Mouse (Mus musculus): ENCODE results near the gene Cyb561d2.
"Not testable (repeated sequence)": the region's sequence is repeated elsewhere in the genome, so short reads cannot be mapped to it uniquely, and the experiment has no call there.

Cyb561d2 gene

DNA sequence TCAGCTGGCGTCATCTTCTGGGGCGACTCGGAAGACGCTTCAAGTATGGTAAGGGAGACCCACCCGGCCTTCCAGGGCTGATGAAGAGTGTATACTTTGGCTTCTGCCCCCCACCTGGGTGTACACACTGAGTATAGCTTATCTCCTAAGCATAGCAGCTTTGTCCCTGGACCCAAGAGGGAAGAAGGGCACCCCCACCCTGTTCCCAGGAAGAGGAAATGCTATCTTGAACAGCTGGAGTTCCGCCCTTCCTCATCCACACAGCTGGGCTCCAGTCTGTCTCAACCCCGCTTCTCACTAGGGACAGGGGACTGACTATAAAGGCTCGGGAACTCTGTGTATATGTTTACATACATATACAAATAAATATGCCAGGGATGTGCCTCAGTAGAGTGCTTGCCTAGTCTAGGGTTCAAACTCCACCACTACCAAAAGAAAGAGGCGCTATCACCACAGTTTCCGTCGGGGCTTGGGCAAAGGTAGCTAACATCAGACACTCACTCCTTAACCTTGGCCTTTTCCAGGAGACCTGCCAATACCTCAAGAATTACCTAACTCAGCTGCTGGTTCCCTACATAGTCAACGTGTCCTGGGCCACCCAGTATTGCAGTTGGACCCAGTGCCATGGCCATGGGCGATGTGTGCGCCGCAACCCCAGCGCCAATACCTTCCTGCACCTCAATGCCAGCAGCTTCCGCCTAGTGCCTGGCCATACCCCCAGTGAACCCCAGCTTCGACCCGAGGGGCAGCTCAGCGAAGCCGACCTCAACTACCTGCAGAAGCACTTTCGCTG lies 29.7 kb upstream of the Cyb561d2 start:
- no peak for DNase-seq

GRCm38 (mm10) chr9:107570845-107571244 lies 28.9 kb upstream of the Cyb561d2 start:
- DNase-seq, result no peak

GRCm38 (mm10) chr9:107570016-107570415 lies 28.0 kb upstream of the Cyb561d2 start:
- DNase-seq, result no peak

DNA sequence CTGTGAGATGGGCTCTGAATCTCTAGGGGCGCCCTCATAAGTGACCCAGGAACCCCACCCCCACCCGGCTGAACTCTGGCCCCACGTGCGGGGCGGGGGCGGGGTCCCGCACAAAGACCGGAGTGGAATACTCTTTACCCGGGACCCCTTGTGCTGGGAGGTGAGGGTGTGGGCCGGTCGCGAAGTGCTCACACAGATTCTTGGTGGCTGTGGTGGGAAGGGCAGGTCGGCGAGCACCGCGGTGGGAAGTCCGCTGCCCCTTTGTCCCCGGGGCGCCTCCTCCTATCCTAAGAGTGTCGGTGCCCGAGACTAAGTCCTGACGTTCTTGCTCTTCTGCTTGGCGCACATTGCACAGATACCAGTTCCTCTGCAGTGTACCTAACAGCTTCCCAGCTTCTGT lies 27.3 kb upstream of the Cyb561d2 start:
- no peak for DNase-seq

GRCm38 (mm10) chr9:107568331-107569261 lies 26.6 kb upstream of the Cyb561d2 start:
- peak; percentile 90 to 92 for DNase-seq

- no peak for DNase-seq
These were observed 25.8 kb upstream of the Cyb561d2 start, which contains the start of gene Hyal2 for GRCm38 (mm10) chr9:107567702-107568319. Hyal2 (plus strand) TSS chr9:107567945.

DNA sequence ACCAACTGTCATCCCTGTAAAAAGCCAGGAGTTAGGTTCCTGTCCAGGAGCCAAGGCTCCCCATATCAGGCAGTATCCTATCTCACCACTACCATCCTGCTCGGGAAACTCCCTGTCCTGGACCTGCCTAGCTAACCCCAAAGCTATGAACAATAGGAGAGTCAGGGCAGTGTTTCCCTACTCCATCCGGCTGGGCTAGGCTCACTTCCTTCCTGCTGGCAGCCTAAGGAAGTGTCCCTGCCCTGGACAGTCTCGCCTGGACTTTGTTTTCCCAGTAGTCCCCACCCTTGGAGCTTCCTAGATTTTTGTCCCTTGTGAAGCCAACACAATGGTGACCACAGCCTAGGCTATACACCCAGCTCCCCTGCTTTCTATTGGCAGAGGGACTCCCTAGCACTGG lies 24.9 kb upstream of the Cyb561d2 start:
- no peak for DNase-seq

GRCm38 (mm10) chr9:107566041-107566709 lies 24.2 kb upstream of the Cyb561d2 start:
- DNase-seq, result peak; percentile 89 to 92

DNA sequence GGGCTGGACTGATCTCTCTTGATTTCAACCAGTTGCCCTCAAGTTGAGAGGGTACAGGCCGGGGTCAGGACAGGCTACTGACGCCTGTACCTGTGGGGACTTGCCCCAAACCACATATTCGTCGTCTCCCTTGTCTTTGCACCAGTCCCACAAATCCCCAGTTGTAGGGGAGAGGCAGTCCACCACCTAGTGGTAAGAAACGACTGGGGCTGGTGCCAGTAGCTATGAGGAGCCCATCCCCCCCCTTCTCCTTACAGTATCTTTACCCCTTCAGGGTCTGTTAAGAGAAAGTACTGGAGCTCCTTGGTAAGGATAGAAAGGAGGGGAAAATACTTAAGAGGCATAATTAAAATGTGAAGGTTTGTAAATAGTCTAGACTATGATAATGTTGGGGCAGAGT lies 23.6 kb upstream of the Cyb561d2 start:
- DNase-seq, result not testable (repeated sequence)

- peak; percentile 94 to 95 for DNase-seq
These were observed 21.1 kb upstream of the Cyb561d2 start, which contains the start of gene Tusc2 for GRCm38 (mm10) chr9:107563029-107563581. Tusc2 (plus strand) TSS chr9:107563255.

DNA sequence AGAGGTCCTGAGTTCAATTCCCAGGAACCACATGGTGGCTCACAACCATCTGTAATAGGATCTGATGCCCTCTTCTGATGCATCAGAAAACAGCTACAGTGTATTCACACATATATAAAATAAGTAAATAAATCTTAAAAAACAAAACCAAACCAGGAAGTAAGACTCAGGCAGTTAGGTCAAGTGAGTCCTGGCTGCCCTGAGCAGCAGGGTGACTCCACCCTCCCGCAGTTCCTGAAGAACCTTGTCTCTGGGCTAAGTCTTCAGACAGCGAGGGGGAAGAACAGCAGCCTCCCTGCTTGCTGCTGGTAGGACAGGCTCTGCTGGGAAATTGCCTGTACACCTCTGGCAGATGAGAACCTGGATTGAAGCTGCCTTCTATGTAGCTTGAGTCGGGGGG lies 14.4 kb upstream of the Cyb561d2 start:
- DNase-seq, result no peak

DNA sequence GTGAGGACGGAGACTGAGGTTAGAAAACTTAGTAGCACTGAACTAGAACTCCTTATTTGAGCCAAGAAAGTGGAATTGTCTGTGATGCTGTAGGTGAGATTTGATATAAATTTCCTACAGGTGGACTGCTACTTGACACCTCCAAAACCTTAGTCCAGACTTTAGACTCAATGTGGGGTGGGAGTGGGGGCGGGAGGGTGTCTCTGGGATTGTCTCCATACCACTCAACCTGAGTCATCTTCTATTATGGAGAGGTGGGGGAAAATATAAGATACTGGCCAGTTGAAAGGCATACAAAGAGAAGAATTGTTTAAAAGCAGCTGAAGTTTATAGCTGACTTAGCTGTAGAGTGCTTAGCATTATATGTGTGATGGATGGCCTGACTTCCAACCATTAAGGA lies 13.7 kb upstream of the Cyb561d2 start:
- DNase-seq, result no peak

GRCm38 (mm10) chr9:107555031-107555457 lies 13.1 kb upstream of the Cyb561d2 start:
- peak in 1 of 2 experiments; percentile 54 for DNase-seq

GRCm38 (mm10) chr9:107554319-107554825 lies 12.4 kb upstream of the Cyb561d2 start:
- peak; percentile 97 to 98 for DNase-seq

DNA sequence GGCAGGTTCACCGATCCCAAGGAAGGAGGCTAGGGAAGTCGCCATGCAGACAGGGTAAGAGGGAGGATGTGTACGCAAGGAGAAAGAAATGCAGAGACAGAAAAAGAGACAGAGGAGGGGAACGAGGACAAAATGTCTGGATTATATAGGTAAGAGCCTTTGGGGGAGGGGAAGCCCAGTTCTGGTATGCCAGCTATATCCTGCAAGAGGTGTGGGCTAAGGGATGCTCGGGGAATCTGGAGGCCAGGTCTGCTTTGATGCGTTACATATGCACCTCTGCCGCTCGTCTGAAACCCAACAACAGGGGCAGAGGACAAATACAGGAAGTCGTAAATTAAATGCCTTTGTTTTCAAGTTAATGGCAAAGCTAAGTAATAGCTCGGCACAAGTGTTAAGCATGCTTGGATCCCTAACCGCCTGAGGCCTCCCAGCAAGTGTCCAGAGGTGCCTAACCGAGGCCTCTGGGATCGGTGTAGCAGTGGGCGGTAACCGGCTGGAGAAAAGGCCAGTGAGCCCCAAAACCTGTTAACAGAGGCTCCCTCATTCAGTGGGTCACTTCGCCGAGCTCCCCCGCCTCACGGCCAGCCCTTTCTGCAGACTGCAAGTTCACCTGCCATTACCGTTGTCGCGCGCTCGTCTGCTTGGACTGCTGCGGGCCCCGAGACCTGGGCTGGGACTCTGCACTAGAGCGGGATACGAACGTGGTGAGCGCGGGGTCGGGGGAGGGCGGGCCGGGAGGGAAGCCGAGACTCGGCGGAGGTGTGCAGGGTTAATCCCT lies 11.7 kb upstream of the Cyb561d2 start:
- DNase-seq, result no peak

DNA sequence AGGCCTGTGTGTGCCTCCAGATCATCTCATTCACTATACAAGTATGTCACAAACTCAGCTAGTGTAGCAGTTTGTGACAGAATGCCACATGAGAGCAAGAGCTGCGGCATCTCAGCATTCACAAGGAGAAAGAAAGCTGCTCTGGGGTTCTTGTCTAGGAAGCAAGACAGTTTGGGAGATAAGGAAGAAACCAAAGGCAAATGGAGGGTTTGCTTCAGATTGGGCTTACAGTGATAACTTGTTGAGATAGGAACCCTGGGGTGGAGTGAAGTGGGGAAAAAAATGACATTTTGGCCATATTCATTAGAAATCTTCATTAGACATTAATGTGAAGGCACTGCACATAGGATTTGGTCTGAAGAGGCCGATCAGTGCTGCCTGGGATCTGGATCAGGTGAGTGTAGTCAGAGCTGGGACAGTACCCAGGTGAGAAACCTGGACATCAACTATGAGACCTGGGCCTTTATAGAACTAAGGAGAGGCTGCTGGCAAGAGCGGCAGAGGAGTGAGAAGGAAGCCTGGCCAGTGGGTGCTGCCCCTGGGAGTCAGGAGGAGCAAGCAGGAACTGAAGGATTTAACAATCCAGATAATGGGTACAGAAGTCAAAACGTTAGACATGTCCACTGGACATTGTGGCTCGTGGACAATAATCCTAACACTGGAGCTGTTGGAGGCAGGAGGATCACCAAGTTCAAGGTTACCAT lies 10.8 kb upstream of the Cyb561d2 start:
- no peak for DNase-seq

- DNase-seq, result no peak
These were observed 9.9 kb upstream of the Cyb561d2 start for GRCm38 (mm10) chr9:107551890-107552355.

- DNase-seq, result peak; percentile 46 to 48
These were observed 9.3 kb upstream of the Cyb561d2 start, which contains the start of gene Rassf1 for GRCm38 (mm10) chr9:107551117-107551889. Rassf1 (plus strand) TSS chr9:107551555.

- DNase-seq, result no peak
These were observed 8.6 kb upstream of the Cyb561d2 start for GRCm38 (mm10) chr9:107550491-107551116.
